Mouse (Mus musculus): ENCODE results near the gene Rbfox3. TPM values are rescaled to one million over a fixed set of nuclear protein-coding genes. Genes with fewer than 3 reads are reported as not detected.
A peak's percentile ranks its signal among the peaks of the same experiment; 100 is the strongest.

The Rbfox3 gene
- polyA plus RNA-seq, 1 experiment, result not detected

GRCm38 (mm10) chr11:118479776-118480175 is 431.6 kb downstream of the Rbfox3 start:
- Histone ChIP-seq H3K4me2 (ENCODE audit: low read depth) (no peak overlapping the region), H3K4me3 (no peak overlapping the region), H3K79me2 (ENCODE audit: control insufficient read depth, insufficient read depth) (no peaks in the 10 kb centered on the region), H3ac (ENCODE audit: control insufficient read depth, insufficient read length) (no peak overlapping the region), H3K27me3 (ENCODE audit: control insufficient read depth, insufficient read depth, insufficient read length) (peaks cover 14% of the 10 kb centered on the region), H3K36me3 (ENCODE audit: control insufficient read depth, insufficient read depth) (no peaks in the 10 kb centered on the region)
- TF ChIP-seq TCF12 (IDR thresholded peaks at IDR 0.05; ENCODE audit: insufficient read depth, poor library complexity, severe bottlenecking) (no peak), USF1 (IDR thresholded peaks at IDR 0.05; ENCODE audit: low read depth) (no peak), REST (IDR thresholded peaks at IDR 0.05; ENCODE audit: insufficient read depth, insufficient read length) (no peak), CEBPB (IDR thresholded peaks at IDR 0.05; ENCODE audit: insufficient read depth, poor library complexity, severe bottlenecking) (no peak), SRF (IDR thresholded peaks at IDR 0.05; ENCODE audit: control insufficient read depth, insufficient read length, low read depth) (no peak), POLR2AphosphoS2 (IDR thresholded peaks at IDR 0.05; ENCODE audit: insufficient read length, low read depth) (no peak), TCF3 (IDR thresholded peaks at IDR 0.05; ENCODE audit: insufficient read length, low read depth) (no peak), MYOD1 (IDR thresholded peaks at IDR 0.05; ENCODE audit: control insufficient read depth in 1 of 3, insufficient read length in 2 of 3, low read depth in 2 of 3) (no peak), POLR2A (IDR thresholded peaks at IDR 0.05; ENCODE audit: insufficient read length, low read depth) (no peak), E2F4 (IDR thresholded peaks at IDR 0.05; ENCODE audit: insufficient read depth) (no peak), MYOG (IDR thresholded peaks at IDR 0.05; ENCODE audit: control insufficient read depth in 1 of 3, insufficient read depth in 1 of 3, insufficient read length in 2 of 3, low read depth in 2 of 3) (no peak)

DNA sequence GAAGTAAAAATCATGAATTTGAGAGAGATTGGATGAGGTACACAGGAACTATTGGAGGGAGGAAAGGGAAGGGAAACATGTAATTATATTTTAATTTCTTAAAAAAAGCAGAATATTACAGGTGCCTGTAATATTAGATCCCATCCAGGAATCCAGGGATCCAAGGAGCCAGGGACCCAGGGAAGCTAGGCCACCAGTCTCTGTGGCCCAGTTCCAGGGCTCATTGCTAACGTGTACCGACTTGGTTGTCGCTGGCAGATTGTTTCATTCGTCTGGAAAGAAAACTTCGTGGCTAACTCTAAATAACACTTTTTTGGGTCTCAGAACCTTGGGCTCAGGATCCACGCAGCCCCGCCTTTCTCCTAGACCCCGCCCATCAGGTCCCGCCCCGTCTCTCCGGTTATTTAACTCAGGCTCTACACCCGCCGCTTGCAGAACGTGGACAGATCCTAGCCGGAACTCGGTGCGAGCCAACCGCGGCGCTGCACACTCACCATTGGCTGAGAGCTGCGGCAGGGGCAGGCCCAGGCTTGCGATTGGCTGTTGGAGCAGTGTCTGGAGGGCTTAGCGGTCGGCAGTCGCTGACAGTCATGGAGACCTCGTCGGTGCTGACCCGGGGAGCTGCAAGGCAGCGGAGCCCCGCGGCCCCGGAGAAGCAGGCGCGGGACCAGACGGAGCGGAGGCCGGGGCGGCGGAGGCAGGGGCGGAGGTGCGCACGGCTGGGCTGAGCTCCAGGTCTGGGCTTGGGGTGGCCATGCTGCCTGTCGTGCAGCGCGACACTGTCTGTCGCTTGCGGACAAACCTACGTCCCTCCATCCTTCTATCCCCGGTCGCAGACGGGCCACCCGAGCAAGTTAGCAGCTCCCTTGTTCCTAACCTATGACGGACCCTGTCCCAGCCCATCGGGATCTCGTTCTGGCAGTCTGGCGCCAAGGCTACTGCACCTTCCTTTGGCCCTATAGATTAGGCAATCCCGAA is 434.7 kb downstream of the Rbfox3 start, which contains the start of gene Engase:
TSS of gene Engase (plus strand) at position 434 of the 978 bp plus-strand sequence.
- Histone ChIP-seq H3K4me3 (peak within 1 kb of the TSS; percentile 22), H3K27me3 (ENCODE audit: control insufficient read depth, insufficient read depth, insufficient read length) (peaks cover 7% of the 10 kb centered on the region), H3K79me2 (ENCODE audit: control insufficient read depth, insufficient read depth) (no peaks in the 10 kb centered on the region), H3ac (ENCODE audit: control insufficient read depth, insufficient read length) (peak within 1 kb of the TSS; percentile 64), H3K4me2 (ENCODE audit: low read depth) (peak within 1 kb of the TSS; percentile 99), H3K36me3 (ENCODE audit: control insufficient read depth, insufficient read depth) (no peaks in the 10 kb centered on the region)
- TF ChIP-seq SRF (IDR thresholded peaks at IDR 0.05; ENCODE audit: control insufficient read depth, insufficient read length, low read depth), result peak; percentile 44
- peak; percentile 44 for TF ChIP-seq POLR2AphosphoS2 (IDR thresholded peaks at IDR 0.05; ENCODE audit: insufficient read length, low read depth)
- TF ChIP-seq MYOD1 (IDR thresholded peaks at IDR 0.05; ENCODE audit: control insufficient read depth in 1 of 3, insufficient read length in 2 of 3, low read depth in 2 of 3), result peak in 1 of 3 experiments; percentile 28
- peak in 2 of 3 experiments; percentile 9 to 21 for TF ChIP-seq MYOG (IDR thresholded peaks at IDR 0.05; ENCODE audit: control insufficient read depth in 1 of 3, insufficient read depth in 1 of 3, insufficient read length in 2 of 3, low read depth in 2 of 3)
- TF ChIP-seq POLR2A (IDR thresholded peaks at IDR 0.05; ENCODE audit: insufficient read length, low read depth), result peak; percentile 89
- no peak for TF ChIP-seq MAX (IDR thresholded peaks at IDR 0.05; ENCODE audit: low read depth)
- no peak for TF ChIP-seq REST (IDR thresholded peaks at IDR 0.05; ENCODE audit: insufficient read depth, insufficient read length)

DNA sequence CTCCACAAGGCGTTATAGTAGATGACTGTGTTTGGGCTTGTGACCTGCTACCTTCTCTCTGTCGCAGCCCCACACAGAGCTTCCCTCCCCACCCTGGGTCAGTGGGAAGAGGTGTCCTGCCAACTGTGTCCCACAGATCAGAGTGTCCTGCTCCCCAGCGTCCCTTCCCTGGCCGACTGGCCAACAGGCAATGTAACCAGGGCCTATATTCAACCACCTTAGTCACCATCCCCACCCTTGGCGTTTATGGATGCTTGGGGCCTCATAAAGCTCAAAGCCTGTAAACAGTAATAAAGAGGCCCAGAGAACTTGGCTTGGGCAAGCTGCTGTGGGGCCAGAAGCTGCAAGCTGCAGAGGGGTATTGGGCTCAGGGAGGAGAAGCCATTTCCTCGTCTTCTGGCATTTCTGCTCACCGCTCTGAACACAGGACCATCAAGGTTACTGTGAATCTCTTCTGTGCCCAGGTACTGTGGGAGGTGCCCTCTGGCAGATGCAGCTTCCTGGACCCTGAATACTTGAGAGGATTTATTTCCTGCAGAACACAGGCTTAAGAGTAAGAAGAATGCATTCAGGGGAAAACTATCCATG is 435.8 kb downstream of the Rbfox3 start:
- Histone ChIP-seq H3K4me3 (no peak overlapping the region), H3K79me2 (ENCODE audit: control insufficient read depth, insufficient read depth) (no peaks in the 10 kb centered on the region), H3K4me2 (ENCODE audit: low read depth) (no peak overlapping the region), H3K36me3 (ENCODE audit: control insufficient read depth, insufficient read depth) (no peaks in the 10 kb centered on the region), H3ac (ENCODE audit: control insufficient read depth, insufficient read length) (no peak overlapping the region), H3K27me3 (ENCODE audit: control insufficient read depth, insufficient read depth, insufficient read length) (peaks cover 7% of the 10 kb centered on the region)
- TF ChIP-seq CEBPB (IDR thresholded peaks at IDR 0.05; ENCODE audit: insufficient read depth, poor library complexity, severe bottlenecking) (no peak), MYOG (IDR thresholded peaks at IDR 0.05; ENCODE audit: control insufficient read depth in 1 of 3, insufficient read depth in 1 of 3, insufficient read length in 2 of 3, low read depth in 2 of 3) (no peak), MYOD1 (IDR thresholded peaks at IDR 0.05; ENCODE audit: control insufficient read depth in 1 of 3, insufficient read length in 2 of 3, low read depth in 2 of 3) (no peak), E2F4 (IDR thresholded peaks at IDR 0.05; ENCODE audit: insufficient read depth) (no peak), REST (IDR thresholded peaks at IDR 0.05; ENCODE audit: insufficient read depth, insufficient read length) (no peak), SRF (IDR thresholded peaks at IDR 0.05; ENCODE audit: control insufficient read depth, insufficient read length, low read depth) (no peak), TCF12 (IDR thresholded peaks at IDR 0.05; ENCODE audit: insufficient read depth, poor library complexity, severe bottlenecking) (no peak), USF1 (IDR thresholded peaks at IDR 0.05; ENCODE audit: low read depth) (no peak), MAX (IDR thresholded peaks at IDR 0.05; ENCODE audit: low read depth) (no peak), POLR2A (IDR thresholded peaks at IDR 0.05; ENCODE audit: insufficient read length, low read depth) (no peak), TCF3 (IDR thresholded peaks at IDR 0.05; ENCODE audit: insufficient read length, low read depth) (no peak), POLR2AphosphoS2 (IDR thresholded peaks at IDR 0.05; ENCODE audit: insufficient read length, low read depth) (no peak)

- Histone ChIP-seq H3K4me3 (no peak overlapping the region), H3ac (ENCODE audit: control insufficient read depth, insufficient read length) (no peak overlapping the region), H3K79me2 (ENCODE audit: control insufficient read depth, insufficient read depth) (no peaks in the 10 kb centered on the region), H3K4me2 (ENCODE audit: low read depth) (no peak overlapping the region), H3K27me3 (ENCODE audit: control insufficient read depth, insufficient read depth, insufficient read length) (peaks cover 7% of the 10 kb centered on the region), H3K36me3 (ENCODE audit: control insufficient read depth, insufficient read depth) (no peaks in the 10 kb centered on the region)
- TF ChIP-seq REST (IDR thresholded peaks at IDR 0.05; ENCODE audit: insufficient read depth, insufficient read length), result no peak
- no peak for TF ChIP-seq SRF (IDR thresholded peaks at IDR 0.05; ENCODE audit: control insufficient read depth, insufficient read length, low read depth)
- no peak for TF ChIP-seq MYOG (IDR thresholded peaks at IDR 0.05; ENCODE audit: control insufficient read depth in 1 of 3, insufficient read depth in 1 of 3, insufficient read length in 2 of 3, low read depth in 2 of 3)
- no peak for TF ChIP-seq TCF12 (IDR thresholded peaks at IDR 0.05; ENCODE audit: insufficient read depth, poor library complexity, severe bottlenecking)
- TF ChIP-seq TCF3 (IDR thresholded peaks at IDR 0.05; ENCODE audit: insufficient read length, low read depth), result no peak
- TF ChIP-seq POLR2A (IDR thresholded peaks at IDR 0.05; ENCODE audit: insufficient read length, low read depth), result no peak
- no peak for TF ChIP-seq CEBPB (IDR thresholded peaks at IDR 0.05; ENCODE audit: insufficient read depth, poor library complexity, severe bottlenecking)
- no peak for TF ChIP-seq E2F4 (IDR thresholded peaks at IDR 0.05; ENCODE audit: insufficient read depth)
- TF ChIP-seq POLR2AphosphoS2 (IDR thresholded peaks at IDR 0.05; ENCODE audit: insufficient read length, low read depth), result no peak
- no peak for TF ChIP-seq USF1 (IDR thresholded peaks at IDR 0.05; ENCODE audit: low read depth)
- TF ChIP-seq MAX (IDR thresholded peaks at IDR 0.05; ENCODE audit: low read depth), result no peak
- TF ChIP-seq MYOD1 (IDR thresholded peaks at IDR 0.05; ENCODE audit: control insufficient read depth in 1 of 3, insufficient read length in 2 of 3, low read depth in 2 of 3), result no peak
These were observed 437.4 kb downstream of the Rbfox3 start for GRCm38 (mm10) chr11:118473842-118474500.

Measured in myocyte (in vitro differentiated cells).